Mouse (Mus musculus): ENCODE measurements at regions not wholly inside any gene's neighbourhood (a gene's known extent, or its start where the extent isn't known, plus 50 kb on each side); places are given as distances from the start of the nearest gene placed in this dataset.

DNA sequence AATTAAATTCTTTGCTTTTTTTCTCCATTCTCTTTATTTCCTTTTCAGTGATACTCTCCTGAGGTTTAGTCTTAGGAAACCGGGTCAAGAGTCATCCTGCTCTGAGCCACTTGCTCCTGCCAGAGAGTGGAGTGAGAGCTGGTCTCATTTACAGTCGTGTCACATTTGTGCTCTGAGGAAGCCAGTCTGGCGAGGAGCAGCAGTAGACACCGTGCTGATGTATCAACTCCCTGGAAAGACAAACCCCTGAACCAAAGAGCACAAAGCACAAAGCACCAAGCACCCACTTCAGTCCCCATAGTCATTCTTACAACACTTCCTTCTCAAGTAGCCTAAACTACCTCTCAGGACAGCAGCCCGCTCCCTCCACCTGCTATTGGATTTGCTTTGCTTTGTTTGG, 390.7 kb downstream of the Wdr11 start:
- TF ChIP-seq POLR2A (IDR thresholded peaks at IDR 0.05; ENCODE audit: borderline replicate concordance, insufficient read depth, low read length) (no peak), CTCF (IDR thresholded peaks at IDR 0.05; ENCODE audit: borderline replicate concordance, insufficient read depth, low read depth, low read length) (no peak)
